Mouse (Mus musculus) forebrain, embryonic 16.5 days (tissue): ENCODE results near the gene Capn3. TPM values are rescaled to one million over a fixed set of nuclear protein-coding genes. Genes with fewer than 3 reads are reported as not detected.

Experiments used
- ATAC-seq: fragments of 200-750 bp; cut with Nextera tagmentation; 2 replicates; pipeline ENCODE4 v1.8.0; 2017; ENCODE audit warnings: mild to moderate bottlenecking, moderate library complexity
- H3K27ac ChIP-seq: fragments of 300-500 bp; sonication (generic); 2 replicates; pipeline ENCODE4 v1.5.1; 2014; ENCODE audit warnings: low read length, control low read depth
- H3K27me3 ChIP-seq: fragments of 300-500 bp; sonication (generic); replicated peaks from 2 replicates; pipeline ENCODE4 v1.6.1; 2014; ENCODE audit warnings: low read length; ENCODE audit not compliant: control insufficient read depth, insufficient read depth
- H3K36me3 ChIP-seq: fragments of 300-500 bp; sonication (generic); 2 replicates; pipeline ENCODE4 v1.6.1; 2014; ENCODE audit not compliant: control insufficient read depth, insufficient read depth
- H3K4me1 ChIP-seq: fragments of 300-500 bp; sonication (generic); replicated peaks from 2 replicates; pipeline ENCODE4 v1.6.1; 2014; ENCODE audit warnings: low read length; ENCODE audit not compliant: control insufficient read depth, insufficient read depth
- H3K4me2 ChIP-seq: fragments of 300-500 bp; sonication (generic); 2 replicates; pipeline ENCODE4 v1.6.1; 2014; ENCODE audit warnings: mild to moderate bottlenecking, low read length, control low read depth
- H3K4me3 ChIP-seq: fragments of 300-500 bp; sonication (generic); replicated peaks from 2 replicates; pipeline ENCODE4 v1.5.1; 2014; ENCODE audit warnings: mild to moderate bottlenecking, low read length, control low read depth
- H3K9ac ChIP-seq: fragments of 300-500 bp; sonication (generic); replicated peaks from 2 replicates; pipeline ENCODE4 v1.6.1; 2014; ENCODE audit warnings: low read depth, low read length, control low read depth
- H3K9me3 ChIP-seq: fragments of 300-500 bp; sonication (generic); 2 replicates; pipeline ENCODE4 v1.6.1; 2016; ENCODE audit warnings: low read length; ENCODE audit not compliant: control insufficient read depth
- WGBS: fragments of 180-500 bp; shearing (Covaris S2); extraction: QIAGEN DNeasy Blood & Tissue Kit; methylation state at CpG from one replicate; pipeline ENCODE4 v1.1.7; 2014; 5-methylcytosine and 5-hydroxymethylcytosine counted together
- polyA plus RNA-seq: library from polyadenylated mRNA; unstranded; fragments of >200 nt; fragmentation: Nextera tagmentation; extraction: Ambion mirVana; gene quantifications from 2 replicates; pipeline ENCODE4 v1.2.1, GENCODE M21; 2015

The Capn3 gene
- polyA plus RNA-seq, 1 experiment from 2014 or later: 0.37 TPM

DNA sequence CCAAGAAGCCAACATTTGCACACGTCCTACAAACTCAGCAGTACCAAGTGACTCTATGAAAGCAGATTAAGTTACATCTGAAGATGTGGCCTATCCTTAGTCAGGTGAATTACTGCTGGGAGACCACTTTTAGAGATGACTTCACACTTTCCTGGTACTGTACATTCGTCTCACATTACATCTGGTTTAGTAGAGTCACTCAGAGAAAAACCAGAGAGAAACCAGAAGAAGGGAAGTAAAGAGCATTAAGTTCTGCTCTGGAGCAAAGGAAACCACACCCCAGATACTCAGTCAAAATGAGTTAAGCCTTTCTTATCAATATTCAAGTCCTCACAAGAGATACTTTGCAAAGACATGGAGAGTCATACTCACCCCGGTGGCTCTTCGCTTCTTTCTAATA is 75.4 kb downstream of the Capn3 start:
- Histone ChIP-seq H3K4me2 (no peak overlapping the region), H3K9ac (no peak overlapping the region), H3K4me1 (no peaks in the 10 kb centered on the region), H3K36me3 (peaks cover 33% of the 10 kb centered on the region), H3K27me3 (no peaks in the 10 kb centered on the region), H3K27ac (no peak overlapping the region), H3K9me3 (no peaks in the 10 kb centered on the region), H3K4me3 (no peak overlapping the region)
- 96% methylated on average over 4 of the region's 4 CpGs for WGBS
- ATAC-seq: no peak

DNA sequence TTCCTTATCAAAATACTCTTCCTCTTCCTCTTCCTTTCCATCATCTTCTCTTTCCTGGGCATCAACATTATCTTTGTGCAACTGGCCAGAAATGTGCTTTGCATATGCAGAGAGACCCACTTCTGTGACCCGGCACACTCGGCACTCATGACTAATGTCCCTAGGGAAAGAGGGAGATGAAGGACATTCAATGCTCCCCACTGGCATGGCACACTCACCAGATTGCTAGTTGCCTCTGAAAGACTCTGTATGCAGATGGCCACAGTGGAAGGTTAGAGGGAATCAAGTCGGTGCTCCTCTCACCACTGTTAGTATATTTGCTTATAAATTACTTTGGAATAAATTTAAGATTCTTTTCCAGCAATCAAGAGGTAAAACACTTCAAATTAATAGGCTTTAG is 83.5 kb downstream of the Capn3 start:
- H3K36me3 ChIP-seq: peaks cover 9% of the 10 kb centered on the region
- 57% methylated on average over 3 of the region's 3 CpGs for WGBS
- no peak overlapping the region for H3K9ac ChIP-seq
- peaks cover 13% of the 10 kb centered on the region for H3K4me1 ChIP-seq
- H3K4me3 ChIP-seq: no peak overlapping the region
- ATAC-seq: peak; percentile 46
- peak overlapping the region; percentile 22 for H3K4me2 ChIP-seq
- H3K27me3 ChIP-seq: no peaks in the 10 kb centered on the region
- no peaks in the 10 kb centered on the region for H3K9me3 ChIP-seq
- peak overlapping the region; percentile 43; the same call in 1 of the 2 replicates for H3K27ac ChIP-seq

DNA sequence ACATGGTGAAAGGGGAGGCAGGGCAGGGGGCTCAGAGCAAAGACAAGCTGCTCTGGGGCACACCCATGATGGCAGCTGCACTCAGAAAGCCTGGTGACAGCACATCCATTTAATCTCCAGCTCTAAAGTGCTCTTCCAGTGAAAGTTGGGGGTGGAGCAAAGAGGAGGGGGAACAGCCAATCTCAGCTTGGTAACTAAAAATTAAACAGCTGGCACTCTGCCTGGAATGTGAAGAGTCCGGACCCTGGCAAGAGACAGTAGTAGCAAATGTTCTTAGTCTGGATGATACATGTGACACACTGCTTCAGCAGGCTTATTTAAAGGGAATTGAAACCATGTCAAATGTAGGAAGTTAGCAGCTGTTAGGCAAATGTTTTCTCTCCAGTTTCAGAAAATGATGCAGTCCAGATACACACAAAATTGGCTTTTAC is 84.0 kb downstream of the Capn3 start:
- peaks cover 13% of the 10 kb centered on the region for H3K4me1 ChIP-seq
- no peaks in the 10 kb centered on the region for H3K9me3 ChIP-seq
- H3K27me3 ChIP-seq: no peaks in the 10 kb centered on the region
- no peak overlapping the region for H3K9ac ChIP-seq
- 7% methylated on average over 1 of the region's 1 CpGs for WGBS
- H3K36me3 ChIP-seq: peaks cover 5% of the 10 kb centered on the region
- peak overlapping the region; percentile 43; the same call in 1 of the 2 replicates for H3K27ac ChIP-seq
- ATAC-seq: peak; percentile 97
- no peak overlapping the region for H3K4me3 ChIP-seq
- peak overlapping the region; percentile 22 for H3K4me2 ChIP-seq

DNA sequence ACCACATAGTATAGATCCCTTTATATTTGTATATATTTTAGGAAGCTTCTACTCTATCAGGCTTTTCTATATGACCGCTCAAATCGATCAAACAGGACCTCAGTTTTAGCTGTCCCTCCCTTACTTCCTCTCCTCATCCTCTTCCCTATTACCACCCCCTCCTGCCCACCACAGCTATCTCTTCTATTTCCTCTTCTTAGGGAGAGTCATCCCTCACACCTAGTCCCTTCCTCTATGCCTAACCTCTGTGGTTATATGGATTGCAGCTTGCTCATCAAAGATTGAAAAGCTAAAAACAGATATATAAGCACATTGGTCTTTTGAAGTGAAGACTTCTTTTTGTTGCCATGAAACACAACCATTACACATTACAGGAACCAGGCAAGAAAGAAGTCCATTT is 88.9 kb downstream of the Capn3 start:
- H3K4me1 ChIP-seq: peaks cover 7% of the 10 kb centered on the region
- WGBS: 97% methylated on average over 2 of the region's 2 CpGs
- H3K4me2 ChIP-seq: no peak overlapping the region
- no peak overlapping the region for H3K9ac ChIP-seq
- peaks cover 7% of the 10 kb centered on the region for H3K36me3 ChIP-seq
- no peak for ATAC-seq
- no peak overlapping the region for H3K27ac ChIP-seq
- no peaks in the 10 kb centered on the region for H3K27me3 ChIP-seq
- no peaks in the 10 kb centered on the region for H3K9me3 ChIP-seq
- no peak overlapping the region for H3K4me3 ChIP-seq

Other genes with a start within 250 kb of the Capn3 start
- gene Pla2g4e, start 210.7 kb upstream of the Capn3 start, polyA plus RNA-seq: 2.6 and 3.4 TPM in 2 replicates
- 0.06 TPM in 1 of 2 replicates, not detected in the other for gene Pla2g4d, start 166.8 kb upstream of the Capn3 start, polyA plus RNA-seq
- gene Pla2g4f, start 141.9 kb upstream of the Capn3 start, polyA plus RNA-seq: not detected in 2 replicates
- 54.4 and 55.0 TPM in 2 replicates for gene Vps39, start 102.9 kb upstream of the Capn3 start, polyA plus RNA-seq
- 7.0 and 8.3 TPM in 2 replicates for gene Ganc, start 52.1 kb upstream of the Capn3 start, polyA plus RNA-seq
- gene Tmem87a, start 51.9 kb upstream of the Capn3 start, polyA plus RNA-seq: 6.0 and 7.2 TPM in 2 replicates
- 40.0 and 48.5 TPM in 2 replicates for gene Zfp106, start 107.8 kb downstream of the Capn3 start, polyA plus RNA-seq
- 19.8 and 20.6 TPM in 2 replicates for gene Snap23, start 111.7 kb downstream of the Capn3 start, polyA plus RNA-seq
- gene Haus2, start 153.4 kb downstream of the Capn3 start, polyA plus RNA-seq: 28.5 and 32.0 TPM in 2 replicates
- gene Lrrc57, start 153.5 kb downstream of the Capn3 start, polyA plus RNA-seq: 38.9 and 45.0 TPM in 2 replicates
- gene Stard9, start 173.1 kb downstream of the Capn3 start, polyA plus RNA-seq: 3.2 and 4.2 TPM in 2 replicates